11 mouse cellular contexts compared by ENCODE assay signal in the genomic region with DNA sequence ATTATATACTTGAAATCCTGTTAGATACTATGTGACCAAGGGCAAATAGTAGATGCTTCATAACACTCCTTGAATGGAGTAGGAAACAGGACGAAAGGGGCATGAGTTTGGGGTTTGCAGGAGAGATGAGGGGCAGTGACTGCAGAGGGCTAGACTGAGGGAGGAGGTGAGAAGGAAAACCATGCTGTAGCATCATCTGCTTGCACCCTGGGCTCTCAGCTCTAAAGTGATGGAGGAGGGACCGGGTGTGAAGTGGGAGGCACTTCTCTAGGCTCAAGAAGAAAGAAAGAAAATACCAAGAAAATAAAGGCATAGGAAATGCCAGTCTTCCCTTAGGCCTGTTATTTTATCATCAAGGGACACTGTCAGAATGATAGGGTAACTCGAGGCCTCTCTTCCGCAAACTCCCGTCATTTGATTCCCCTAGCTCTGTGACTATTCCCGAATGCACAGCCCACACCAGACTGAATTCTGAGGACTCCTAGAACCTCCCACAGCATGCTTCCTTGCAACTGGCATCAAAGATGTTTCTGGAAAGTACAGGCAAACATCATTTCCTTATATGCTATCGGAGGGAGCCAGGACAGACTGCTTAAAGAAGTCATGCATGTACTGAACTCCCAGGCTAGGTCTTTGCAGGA.
"Had no signal": no experiment of that assay in that cellular context is flagged by ENCODE, and none has a peak within 500 bp of the region (broad histone marks: within the 10 kb centered on the region; RNA-seq: fewer than 3 reads in every experiment).

No protein-coding gene starts in this region.

- DNase-seq: kidney, adult 2 months; lung, embryonic 14.5 days; lung, postnatal 10 days; lung, postnatal 4 days; midbrain, embryonic 14.5 days; thymus, postnatal 4 days had no signal

- H3K27me3 ChIP-seq: limb, embryonic 15.5 days; liver, embryonic 12.5 days; neural tube, embryonic 12.5 days had no signal

- H3K9ac ChIP-seq: limb, embryonic 15.5 days; liver, embryonic 12.5 days; lung, embryonic 14.5 days; neural tube, embryonic 12.5 days had no signal

- H3K9me3 ChIP-seq: limb, embryonic 15.5 days; liver, embryonic 12.5 days; midbrain, embryonic 10.5 days; neural tube, embryonic 12.5 days had no signal

- H3K36me3 ChIP-seq: limb, embryonic 15.5 days; liver, embryonic 12.5 days; midbrain, embryonic 10.5 days; neural tube, embryonic 12.5 days had no signal

- H3K4me2 ChIP-seq: limb, embryonic 15.5 days; liver, embryonic 12.5 days; lung, embryonic 14.5 days; neural tube, embryonic 12.5 days had no signal

- H3K4me1 ChIP-seq: limb, embryonic 15.5 days; liver, embryonic 12.5 days; midbrain, embryonic 10.5 days; neural tube, embryonic 12.5 days had no signal

- H3K4me3 ChIP-seq: limb, embryonic 15.5 days; liver, embryonic 12.5 days; midbrain, embryonic 10.5 days; neural tube, embryonic 12.5 days had no signal

- ATAC-seq: intestine, embryonic 16.5 days; liver, embryonic 12.5 days had no signal

- H3K27ac ChIP-seq: limb, embryonic 15.5 days; liver, embryonic 12.5 days; midbrain, embryonic 10.5 days; neural tube, embryonic 12.5 days had no signal
